Mouse (Mus musculus) lung, adult 2 months (tissue): Measurements from ENCODE around the gene Gm49450.

Experiments used
- CTCF ChIP-seq: fragments of 200-500 bp; IDR thresholded peaks from 2 replicates; pipeline ENCODE4 v1.5.1; 2011; ENCODE audit warnings: mild to moderate bottlenecking, low read length, control low read depth; ENCODE audit not compliant: insufficient read depth
- POLR2A ChIP-seq: fragments of 200-500 bp; IDR thresholded peaks from 2 replicates; pipeline ENCODE4 v1.6.1; 2011; ENCODE audit warnings: low read depth, mild to moderate bottlenecking, control low read depth, low read length, borderline replicate concordance; ENCODE audit errors: extremely low read depth

DNA sequence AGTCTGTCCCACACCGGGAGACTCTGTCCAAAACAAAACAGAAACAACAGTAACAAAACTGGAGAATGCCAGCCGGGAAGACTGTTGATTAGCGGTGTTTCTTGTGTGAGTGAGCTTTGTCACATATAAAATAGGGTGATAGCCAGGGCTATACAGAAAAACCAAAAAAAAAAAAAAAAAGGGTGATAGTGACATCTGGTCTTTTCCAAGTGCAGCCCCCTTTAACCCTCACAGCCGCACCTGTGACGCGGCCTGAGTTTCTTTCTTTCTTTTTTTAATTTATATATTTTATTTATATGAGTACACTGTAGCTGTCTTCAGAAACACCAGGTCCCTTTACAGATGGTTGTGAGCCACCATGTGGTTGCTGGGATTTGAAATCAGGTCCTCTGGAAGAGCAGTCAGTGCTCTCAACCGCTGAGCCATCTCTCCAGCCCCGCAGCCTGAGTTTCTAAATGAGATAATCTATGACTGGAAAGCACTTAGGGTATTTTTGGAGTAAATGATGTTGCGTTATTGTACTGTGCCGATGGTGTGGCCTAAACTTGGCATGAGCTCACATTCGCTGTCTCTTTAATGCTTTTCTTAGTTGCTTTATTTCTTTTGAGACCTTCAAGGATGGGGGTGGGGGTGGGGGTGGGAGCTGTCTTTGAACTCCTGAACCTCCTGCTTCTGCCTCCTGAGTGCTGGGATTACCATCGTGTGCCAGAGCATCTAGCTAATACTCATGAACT, 32.8 kb upstream of the Gm49450 start:
- TF ChIP-seq POLR2A = no peak
- no peak for TF ChIP-seq CTCF
